Mouse (Mus musculus) CD4-positive, CD25-positive, alpha-beta regulatory T cell, adult 4 months (primary cell): ENCODE measurements around the gene Ccl7. TPM values are rescaled to one million over a fixed set of nuclear protein-coding genes. Genes with fewer than 3 reads are reported as not detected.

ENCODE experiments used
- ATAC-seq: one replicate; pipeline ENCODE4 v1.8.0; 2017
- polyA plus RNA-seq, 2 experiments: library from polyadenylated mRNA; unstranded; fragments of 100-300 nt; shearing (Covaris generic); gene quantifications; one replicate each; pipeline ENCODE4 v1.2.1; 2017

Gene Ccl7
- polyA plus RNA-seq, 2 experiments from 2014 or later: not detected

DNA sequence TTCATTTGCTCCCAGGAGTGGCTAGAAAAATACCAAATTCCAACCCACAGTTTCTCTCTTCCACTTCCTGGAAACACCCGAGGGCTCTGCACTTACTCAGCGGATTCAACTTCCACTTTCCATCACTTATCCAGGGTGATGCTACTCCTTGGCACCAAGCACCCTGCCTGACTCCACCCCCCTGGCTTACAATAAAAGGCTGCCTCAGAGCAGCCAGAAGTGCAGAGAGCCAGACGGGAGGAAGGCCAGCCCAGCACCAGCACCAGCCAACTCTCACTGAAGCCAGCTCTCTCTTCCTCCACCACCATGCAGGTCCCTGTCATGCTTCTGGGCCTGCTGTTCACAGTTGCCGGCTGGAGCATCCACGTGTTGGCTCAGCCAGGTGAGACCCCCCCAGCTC, 10.2 kb upstream of the Ccl7 start, which contains the start of gene Ccl2:
Ccl2 (plus strand) TSS at position 216 of the 400 bp plus-strand sequence.
- no peak for ATAC-seq

- no peak for ATAC-seq
Measured at GRCm38 (mm10) chr11:82035857-82036256, 9.7 kb upstream of the Ccl7 start.

GRCm38 (mm10) chr11:82038535-82038934, 7.0 kb upstream of the Ccl7 start, which contains the start of gene Gm17268:
Gm17268 (minus strand) TSS chr11:82038562.
- ATAC-seq: no peak

GRCm38 (mm10) chr11:82039132-82039660, 6.3 kb upstream of the Ccl7 start:
- ATAC-seq: no peak

GRCm38 (mm10) chr11:82041671-82042080, 3.8 kb upstream of the Ccl7 start:
- ATAC-seq: no peak

DNA sequence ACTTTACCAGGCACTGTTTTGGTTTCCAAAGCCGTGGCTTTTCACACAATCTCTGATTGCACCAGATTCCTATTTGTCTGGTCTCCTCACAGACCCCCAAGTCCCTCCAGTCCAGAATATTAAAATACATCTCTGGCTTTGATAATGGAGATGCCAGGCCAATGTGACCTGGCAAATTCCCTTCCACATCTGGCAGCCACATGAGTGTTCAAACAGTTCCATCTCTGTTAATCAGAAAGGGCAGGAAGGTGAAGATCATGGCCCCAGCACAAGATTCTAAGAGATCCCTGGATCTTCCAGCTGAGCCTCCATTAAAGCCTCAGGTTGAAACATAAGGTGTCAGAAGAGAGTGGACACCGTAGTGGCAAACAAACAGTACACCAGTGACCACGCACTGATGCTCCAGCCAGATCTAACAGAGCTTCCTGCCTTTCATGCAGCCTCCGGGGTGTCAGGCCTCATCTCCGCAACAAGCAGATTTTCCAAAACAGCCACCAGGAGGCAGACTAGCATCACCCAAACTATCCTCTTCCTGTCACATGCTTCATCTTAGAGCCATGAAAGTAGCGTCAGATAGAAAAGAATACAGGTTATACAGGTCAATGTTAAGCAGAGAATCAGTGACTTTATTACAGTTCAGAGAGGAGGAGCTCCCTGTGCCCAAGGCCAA, 2.4 kb downstream of the Ccl7 start:
- ATAC-seq: no peak

GRCm38 (mm10) chr11:82053849-82054248, 8.3 kb downstream of the Ccl7 start:
- no peak for ATAC-seq

DNA sequence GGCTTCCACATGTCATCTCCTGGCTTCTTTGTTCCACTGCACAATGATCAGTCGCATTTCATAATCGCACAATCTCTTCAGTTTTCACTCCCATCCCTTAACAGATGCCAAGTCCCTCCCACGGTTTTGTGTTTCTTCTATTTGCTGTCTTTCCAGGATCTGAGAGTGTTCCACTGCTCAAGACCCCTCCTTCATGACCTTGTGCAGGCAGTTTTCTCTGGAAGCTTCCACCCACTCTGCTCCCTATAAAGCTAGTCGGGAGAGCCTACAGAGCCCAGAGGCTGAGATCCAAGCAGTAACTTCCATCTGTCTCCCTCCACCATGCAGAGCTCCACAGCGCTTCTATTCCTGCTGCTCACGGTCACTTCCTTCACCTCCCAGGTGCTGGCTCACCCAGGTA, 12.1 kb downstream of the Ccl7 start, which contains the start of gene Ccl11:
Ccl11 (plus strand) TSS at position 178 of the 400 bp plus-strand sequence.
- ATAC-seq: no peak

GRCm38 (mm10) chr11:82062226-82062625, 16.7 kb downstream of the Ccl7 start:
- ATAC-seq: no peak

DNA sequence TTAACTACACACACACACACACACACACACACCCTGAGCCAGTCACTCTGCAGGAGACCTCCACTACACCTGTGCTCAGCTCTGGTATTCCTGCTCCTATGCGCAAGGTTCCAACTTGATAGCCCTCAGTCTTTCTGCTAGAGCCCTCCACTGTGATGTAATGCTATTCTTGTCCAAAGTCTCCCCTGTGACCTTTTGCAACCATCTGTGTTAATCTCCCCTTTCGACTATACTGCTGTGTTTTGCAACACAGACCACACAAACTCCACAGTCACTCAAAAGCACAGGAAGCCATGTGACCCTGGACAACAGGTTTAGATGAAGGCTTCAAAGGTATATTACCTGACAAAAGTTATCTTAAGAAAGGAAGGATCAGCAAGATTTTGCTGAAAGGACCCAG, 17.9 kb downstream of the Ccl7 start:
- ATAC-seq: no peak

DNA sequence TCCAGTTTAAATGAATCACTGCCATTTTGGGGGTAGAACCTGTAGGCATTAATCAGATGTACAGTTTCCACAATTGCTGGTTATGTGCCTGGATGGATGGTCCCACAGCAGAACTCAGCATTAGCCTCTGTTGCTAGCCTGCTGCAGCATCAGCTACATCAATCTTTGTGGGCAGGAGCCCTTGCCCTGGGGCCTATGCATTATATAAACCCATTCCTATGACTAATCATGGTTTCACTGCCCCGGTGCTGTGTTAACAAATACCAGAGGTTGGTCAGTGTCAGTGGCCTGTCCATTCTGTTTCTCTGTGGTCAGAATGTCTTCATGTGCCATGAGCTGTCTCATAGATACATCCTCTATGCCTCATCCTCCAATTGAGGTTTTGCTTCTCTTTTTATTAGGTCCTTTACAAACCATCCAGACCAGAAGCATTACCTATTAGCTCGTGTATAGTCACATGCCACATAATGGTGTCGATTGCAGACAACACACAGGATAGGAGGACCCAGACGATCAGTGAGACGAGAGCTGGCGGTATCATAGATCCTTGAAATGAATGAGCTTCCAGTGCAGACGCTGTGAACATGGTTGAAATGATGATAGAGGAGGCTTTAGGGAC, 21.6 kb downstream of the Ccl7 start:
- no peak for ATAC-seq

- ATAC-seq: no peak
Measured at GRCm38 (mm10) chr11:82071076-82071475, 25.6 kb downstream of the Ccl7 start.

DNA sequence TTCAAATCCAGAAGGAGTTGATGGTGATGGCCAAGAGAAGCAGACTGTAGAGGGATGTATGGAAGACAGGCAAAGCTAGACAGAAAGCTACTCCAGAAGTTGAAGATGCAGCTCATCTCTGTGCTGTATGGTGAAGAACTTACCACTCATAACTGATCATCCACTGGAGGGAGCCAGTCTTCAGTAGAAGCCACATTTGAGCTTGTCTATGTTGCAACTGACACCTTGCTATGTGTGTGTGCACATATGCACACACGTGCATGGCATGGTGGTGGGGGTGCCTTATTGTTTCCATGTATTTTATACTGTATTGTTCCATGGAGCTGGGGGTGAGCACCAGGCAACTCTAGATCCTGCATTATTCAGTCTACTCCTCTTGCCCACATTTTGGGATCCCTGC, 26.9 kb downstream of the Ccl7 start:
- no peak for ATAC-seq

DNA sequence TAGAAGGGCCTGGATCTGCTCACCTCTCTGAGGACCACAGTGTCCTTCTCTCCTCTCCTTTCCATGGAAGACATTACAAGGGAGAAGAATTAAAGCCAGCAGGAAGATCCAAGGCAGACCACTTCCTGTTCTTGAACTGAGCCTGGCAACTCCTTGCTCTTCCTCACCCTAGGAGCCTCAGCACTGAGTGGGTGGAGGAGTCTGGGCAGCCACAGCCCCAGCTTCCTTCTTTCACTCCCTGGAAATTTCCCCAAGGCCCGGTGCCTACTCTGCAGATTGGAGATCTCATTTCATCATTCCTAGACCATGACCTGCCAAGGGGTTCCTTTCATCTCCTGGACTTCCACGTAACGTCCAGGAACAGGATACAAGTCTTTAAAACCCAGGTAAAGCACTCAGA, 27.5 kb downstream of the Ccl7 start:
- ATAC-seq: no peak

DNA sequence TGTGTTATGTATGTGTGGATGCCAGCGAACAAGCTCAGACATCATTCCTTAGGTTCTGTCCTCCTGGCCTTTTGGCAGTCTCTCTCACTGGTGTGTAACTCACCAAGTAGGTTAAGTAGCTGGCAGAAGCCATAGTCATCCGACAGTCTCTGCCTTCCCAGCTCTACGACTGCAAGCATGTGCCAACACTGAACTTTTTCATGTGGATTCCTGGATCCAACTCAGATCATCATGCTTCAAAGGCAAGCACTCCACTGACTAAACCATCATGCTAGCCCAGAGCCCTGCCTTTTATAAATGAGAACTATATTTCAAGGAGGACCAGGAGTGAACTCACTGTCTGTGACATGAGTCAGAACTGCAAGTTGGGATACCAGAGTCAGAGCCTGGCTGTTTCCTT, 28.2 kb downstream of the Ccl7 start:
- no peak for ATAC-seq

DNA sequence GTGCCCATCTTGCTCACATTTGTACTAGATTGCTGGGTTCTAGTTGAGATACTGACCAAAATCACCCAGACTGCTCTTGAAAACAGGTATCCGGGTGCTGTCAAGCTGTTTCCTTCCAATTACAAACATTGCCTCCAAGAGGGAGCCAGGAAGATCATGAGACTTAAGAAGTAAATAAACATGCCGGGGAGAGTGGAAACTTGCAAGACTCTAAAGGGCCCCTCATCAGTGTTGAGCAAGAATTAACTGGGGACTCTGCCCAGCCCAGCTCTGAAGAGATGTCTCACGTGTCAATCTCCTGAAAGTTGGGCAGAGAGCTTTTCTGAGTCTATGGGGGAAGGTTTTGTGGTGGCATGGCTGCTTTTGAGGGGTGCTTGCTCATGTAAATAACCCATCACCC, 31.5 kb downstream of the Ccl7 start:
- no peak for ATAC-seq

GRCm38 (mm10) chr11:82078136-82078730, 32.7 kb downstream of the Ccl7 start:
- ATAC-seq: no peak

GRCm38 (mm10) chr11:82080865-82081264, 35.4 kb downstream of the Ccl7 start:
- no peak for ATAC-seq

DNA sequence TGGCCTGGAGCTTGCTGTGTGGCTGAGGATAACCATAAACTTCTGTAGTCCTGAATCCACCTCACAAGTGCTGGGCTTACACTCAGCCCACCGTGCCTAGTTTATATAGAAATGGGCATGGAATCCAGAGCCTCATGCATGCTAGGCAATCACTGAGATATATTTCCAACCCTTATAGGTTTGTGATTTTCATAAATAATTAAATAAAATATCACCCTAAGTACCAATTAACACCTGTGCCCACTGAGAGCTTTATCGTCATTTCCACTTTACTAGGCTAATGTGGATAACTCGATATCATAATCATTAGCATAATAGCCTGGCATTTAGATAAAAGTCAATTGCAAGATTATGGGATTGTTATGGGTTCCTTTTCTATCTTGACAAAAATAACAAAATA, 38.8 kb downstream of the Ccl7 start:
- no peak for ATAC-seq
